Mouse (Mus musculus) frontal cortex, adult 2 months (tissue): ENCODE data around the gene Lrfn1. TPM values are rescaled to one million over a fixed set of nuclear protein-coding genes. Genes with fewer than 3 reads are reported as not detected.

ENCODE experiments used
- DNase-seq, 2 experiments: peaks; one replicate each; pipeline ENCODE4 v3.0.0; 2022; ENCODE audit warnings: low spot score in 1 of 2; ENCODE audit errors: extremely low spot score in 1 of 2
- polyA plus RNA-seq: library from polyadenylated mRNA; depleted of rRNA; stranded (reverse); fragments of >200 nt; gene quantifications from 2 replicates; pipeline ENCODE4 v1.2.3, GENCODE M21; 2012

Gene Lrfn1
- polyA plus RNA-seq, 1 experiment = 40.4 TPM

- DNase-seq = peak in 1 of 2 experiments; percentile 91
Observed at GRCm38 (mm10) chr7:28446446-28446845, 5.3 kb upstream of the Lrfn1 start.

GRCm38 (mm10) chr7:28447101-28447830, 4.5 kb upstream of the Lrfn1 start:
- no peak for DNase-seq

- DNase-seq = no peak
Observed at GRCm38 (mm10) chr7:28447865-28448820, 3.6 kb upstream of the Lrfn1 start.

- no peak for DNase-seq
Observed at GRCm38 (mm10) chr7:28452361-28453005, 703 bp downstream of the Lrfn1 start.

GRCm38 (mm10) chr7:28460361-28460760, 8.6 kb downstream of the Lrfn1 start:
- no peak for DNase-seq

GRCm38 (mm10) chr7:28462769-28463168, 11.0 kb downstream of the Lrfn1 start:
- DNase-seq = no peak

GRCm38 (mm10) chr7:28464416-28465212, 12.8 kb downstream of the Lrfn1 start:
- DNase-seq = peak; percentile 91 to 92

GRCm38 (mm10) chr7:28466721-28467212, 15.0 kb downstream of the Lrfn1 start:
- DNase-seq = no peak

GRCm38 (mm10) chr7:28467213-28467751, 15.5 kb downstream of the Lrfn1 start:
- DNase-seq = no peak

- DNase-seq = no peak
Observed at GRCm38 (mm10) chr7:28476191-28476590, 24.4 kb downstream of the Lrfn1 start.

GRCm38 (mm10) chr7:28477363-28477762, 25.6 kb downstream of the Lrfn1 start:
- DNase-seq = no peak

- no peak for DNase-seq
Observed at GRCm38 (mm10) chr7:28478854-28479253, 27.1 kb downstream of the Lrfn1 start.

- peak in 1 of 2 experiments; percentile 54 for DNase-seq
Observed at GRCm38 (mm10) chr7:28482854-28483253, 31.1 kb downstream of the Lrfn1 start.

GRCm38 (mm10) chr7:28484192-28484591, 32.4 kb downstream of the Lrfn1 start:
- no peak for DNase-seq

GRCm38 (mm10) chr7:28488030-28488491, 36.3 kb downstream of the Lrfn1 start:
- DNase-seq = peak in 1 of 2 experiments; percentile 70

GRCm38 (mm10) chr7:28490410-28490809, 38.6 kb downstream of the Lrfn1 start:
- peak in 1 of 2 experiments; percentile 59 for DNase-seq

GRCm38 (mm10) chr7:28490903-28491302, 39.1 kb downstream of the Lrfn1 start:
- no peak for DNase-seq

GRCm38 (mm10) chr7:28492310-28492709, 40.5 kb downstream of the Lrfn1 start:
- DNase-seq = no peak

- DNase-seq = no peak
Observed at GRCm38 (mm10) chr7:28495426-28495825, 43.6 kb downstream of the Lrfn1 start.

- no peak for DNase-seq
Observed at GRCm38 (mm10) chr7:28505585-28505984, 53.8 kb downstream of the Lrfn1 start.
